Mouse (Mus musculus) limb, embryonic 13.5 days (tissue): ENCODE data around the gene Timp3. TPM values are rescaled to one million over a fixed set of nuclear protein-coding genes. Genes with fewer than 3 reads are reported as not detected.

Source experiments
- ATAC-seq: fragments of 200-750 bp; cut with Nextera tagmentation; 2 replicates; pipeline ENCODE4 v1.8.0; 2017; ENCODE audit warnings: low read depth, moderate number of reproducible peaks, moderate TSS enrichment; ENCODE audit not compliant: low FRiP score
- H3K27ac ChIP-seq: fragments of 300-500 bp; sonication (generic); 2 replicates; pipeline ENCODE4 v1.5.1; 2015; ENCODE audit warnings: inconsistent platforms, mild to moderate bottlenecking, moderate library complexity
- H3K27me3 ChIP-seq: fragments of 300-500 bp; sonication (generic); 2 replicates; pipeline ENCODE4 v1.6.1; 2015; ENCODE audit warnings: mild to moderate bottlenecking, inconsistent platforms
- H3K36me3 ChIP-seq: fragments of 300-500 bp; sonication (generic); 2 replicates; pipeline ENCODE4 v1.6.1; 2015; ENCODE audit warnings: inconsistent platforms, mild to moderate bottlenecking, moderate library complexity
- H3K4me1 ChIP-seq: fragments of 300-500 bp; sonication (generic); 2 replicates; pipeline ENCODE4 v1.6.1; 2015; ENCODE audit warnings: inconsistent platforms
- H3K4me2 ChIP-seq: fragments of 300-500 bp; sonication (generic); replicated peaks from 2 replicates; pipeline ENCODE4 v1.6.1; 2015; ENCODE audit warnings: inconsistent platforms, mild to moderate bottlenecking, moderate library complexity
- H3K4me3 ChIP-seq: fragments of 300-500 bp; sonication (generic); 2 replicates; pipeline ENCODE4 v1.5.1; 2015; ENCODE audit warnings: moderate library complexity, mild to moderate bottlenecking, inconsistent platforms
- H3K9ac ChIP-seq: fragments of 300-500 bp; sonication (generic); 2 replicates; pipeline ENCODE4 v1.6.1; 2015; ENCODE audit warnings: mild to moderate bottlenecking, inconsistent platforms
- H3K9me3 ChIP-seq: fragments of 300-500 bp; sonication (generic); 2 replicates; pipeline ENCODE4 v1.6.1; 2016; ENCODE audit warnings: inconsistent platforms
- WGBS: fragments of 180-500 bp; shearing (Covaris S2); methylation state at CpG from one replicate; pipeline ENCODE4 v1.1.7; 2015; 5-methylcytosine and 5-hydroxymethylcytosine counted together
- polyA plus RNA-seq: library from polyadenylated mRNA; unstranded; fragments of >200 nt; fragmentation: Nextera tagmentation; extraction: Ambion mirVana; gene quantifications from 2 replicates; pipeline ENCODE4 v1.2.1, GENCODE M21; 2015

Timp3 gene
- polyA plus RNA-seq, 1 experiment from 2014 or later = 89.5 TPM

DNA sequence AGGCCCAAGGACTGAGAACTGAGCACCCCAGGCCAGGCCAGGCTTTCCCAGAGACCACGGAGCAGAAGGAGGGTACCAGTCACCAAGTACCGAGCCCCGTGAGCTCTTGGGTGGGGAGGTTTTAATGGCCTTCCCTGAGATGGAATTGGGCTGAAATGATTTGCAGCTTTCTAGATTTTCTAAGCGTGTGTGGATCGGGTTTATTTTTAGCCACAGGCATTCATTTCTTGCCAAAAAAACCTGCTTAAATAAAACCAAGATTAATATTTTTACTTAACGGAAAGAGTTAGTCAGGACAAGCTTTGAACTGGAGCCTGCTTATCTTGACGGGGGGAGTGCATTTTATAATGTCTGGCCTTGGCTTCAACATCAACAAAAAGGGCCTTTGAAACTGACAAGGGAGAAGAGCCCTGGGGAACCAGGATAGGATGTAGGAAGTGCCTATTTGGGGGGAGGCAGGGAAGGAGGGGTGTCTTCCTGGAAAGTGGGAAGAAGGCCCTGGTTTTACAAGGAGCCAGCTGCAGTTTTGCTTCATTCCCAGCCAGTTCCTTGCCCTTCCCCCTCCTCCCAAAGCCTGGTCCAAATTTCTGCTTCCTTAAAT lies 31.6 kb downstream of the Timp3 start:
- 14% methylated on average over 7 of the region's 7 CpGs for WGBS
- Histone ChIP-seq H3K27me3 (no peaks in the 10 kb centered on the region), H3K4me1 (peaks cover 93% of the 10 kb centered on the region), H3K27ac (peak overlapping the region; percentile 79), H3K36me3 (peaks cover 10% of the 10 kb centered on the region), H3K4me3 (no peak overlapping the region), H3K9me3 (no peaks in the 10 kb centered on the region), H3K9ac (peak overlapping the region; percentile 43; the same call in 1 of the 2 replicates), H3K4me2 (peak overlapping the region; percentile 36)
- 0 out of 2 replicates have a peak, but pooled peaks have one; percentile 9 for ATAC-seq

DNA sequence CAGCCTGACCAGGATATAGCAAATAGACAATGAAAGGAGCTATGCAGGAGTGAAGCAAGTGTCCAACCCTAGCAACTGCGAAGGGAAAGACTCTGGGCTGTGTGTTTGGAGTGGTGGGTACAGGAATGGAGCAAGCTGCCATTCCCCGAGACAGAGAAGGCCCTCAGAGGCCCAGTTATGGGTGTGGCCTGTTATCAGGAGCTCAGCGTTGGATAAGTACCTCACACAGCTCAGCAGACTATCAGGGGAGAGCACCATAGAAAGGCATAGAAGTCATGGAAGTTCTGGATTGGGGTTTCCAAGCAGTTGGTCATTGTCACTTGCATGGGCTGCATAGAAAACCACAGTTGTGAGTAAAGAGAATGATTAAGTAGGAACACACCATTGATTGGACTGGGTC lies 32.8 kb downstream of the Timp3 start:
- H3K9ac ChIP-seq = no peak overlapping the region
- no peaks in the 10 kb centered on the region for H3K36me3 ChIP-seq
- no peak overlapping the region for H3K4me2 ChIP-seq
- ATAC-seq = no peak
- no peak overlapping the region for H3K4me3 ChIP-seq
- no peaks in the 10 kb centered on the region for H3K27me3 ChIP-seq
- H3K9me3 ChIP-seq = no peaks in the 10 kb centered on the region
- WGBS = 88% methylated on average over 3 of the region's 3 CpGs
- peaks cover 97% of the 10 kb centered on the region for H3K4me1 ChIP-seq
- no peak overlapping the region for H3K27ac ChIP-seq

DNA sequence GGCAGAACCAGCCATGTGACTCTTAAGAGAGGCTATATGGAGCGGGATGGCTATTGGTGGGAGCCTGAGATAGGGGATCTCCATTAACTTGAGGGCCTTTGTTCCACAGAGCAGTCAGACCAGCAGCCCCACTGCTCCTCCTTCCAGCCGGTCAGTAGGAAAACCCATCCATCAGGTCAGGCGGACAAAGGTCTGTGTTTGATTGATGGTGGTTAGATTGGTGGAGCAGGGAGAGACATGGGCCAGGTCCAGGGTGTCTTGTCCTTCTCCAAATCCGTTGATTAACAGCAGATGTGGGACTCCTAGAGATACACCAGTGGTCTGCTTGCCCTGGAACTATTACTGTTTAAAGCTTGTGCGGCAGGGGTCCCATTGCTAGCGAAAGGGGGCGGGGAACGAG lies 34.4 kb downstream of the Timp3 start:
- peaks cover 9% of the 10 kb centered on the region for H3K36me3 ChIP-seq
- no peak overlapping the region for H3K4me3 ChIP-seq
- H3K4me1 ChIP-seq = peaks cover 98% of the 10 kb centered on the region
- H3K27me3 ChIP-seq = no peaks in the 10 kb centered on the region
- H3K9me3 ChIP-seq = no peaks in the 10 kb centered on the region
- ATAC-seq = no peak
- H3K9ac ChIP-seq = no peak overlapping the region
- H3K27ac ChIP-seq = no peak overlapping the region; the same call in 1 of the 2 replicates
- H3K4me2 ChIP-seq = no peak overlapping the region
- 35% methylated on average over 8 of the region's 8 CpGs for WGBS

DNA sequence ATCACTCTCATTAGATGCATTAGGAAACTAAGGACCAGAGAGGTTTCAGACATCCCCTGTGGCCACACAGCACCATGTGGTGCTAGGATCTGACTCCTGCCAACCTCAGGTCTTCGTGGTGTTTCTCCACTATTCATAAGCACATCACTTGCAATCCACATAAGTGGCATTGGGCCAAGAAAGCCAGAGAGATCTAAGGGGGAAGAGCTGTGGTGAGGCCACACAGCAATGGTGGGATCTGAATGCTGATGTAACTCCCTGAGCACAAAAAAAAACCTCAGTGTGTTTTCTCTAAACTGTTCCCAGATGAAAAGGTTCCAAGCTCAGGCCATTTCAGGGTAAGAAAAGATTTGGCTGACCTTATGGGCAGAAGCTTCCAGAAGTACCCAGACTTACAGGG lies 36.3 kb downstream of the Timp3 start:
- 63% methylated on average over 1 of the region's 1 CpGs for WGBS
- Histone ChIP-seq H3K27ac (no peak overlapping the region; the same call in 1 of the 2 replicates), H3K4me3 (no peak overlapping the region), H3K9ac (no peak overlapping the region), H3K36me3 (peaks cover 9% of the 10 kb centered on the region), H3K4me1 (peaks cover 97% of the 10 kb centered on the region), H3K9me3 (no peaks in the 10 kb centered on the region), H3K4me2 (no peak overlapping the region), H3K27me3 (no peaks in the 10 kb centered on the region)
- ATAC-seq = no peak

DNA sequence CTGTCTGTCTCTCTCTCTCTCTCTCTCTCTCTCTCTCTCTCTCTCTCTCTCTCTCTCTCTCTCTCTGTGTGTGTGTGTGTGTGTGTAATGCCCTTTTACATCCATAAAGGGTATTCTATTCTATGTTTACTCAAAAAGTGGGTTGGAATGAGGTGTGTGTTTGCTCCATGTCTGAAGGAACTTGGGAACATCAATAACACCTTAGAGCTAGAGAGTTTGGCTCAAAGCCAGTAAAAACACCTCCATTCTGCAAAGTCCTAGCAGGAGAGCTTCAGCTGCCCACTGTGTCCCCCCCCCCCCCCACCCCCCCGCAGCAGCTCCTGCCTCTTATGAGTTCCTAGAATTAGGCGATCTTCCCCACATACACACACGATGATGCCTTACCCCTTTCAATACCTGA lies 37.1 kb downstream of the Timp3 start:
- Histone ChIP-seq H3K9ac (no peak overlapping the region), H3K36me3 (peaks cover 13% of the 10 kb centered on the region), H3K4me3 (no peak overlapping the region), H3K4me2 (no peak overlapping the region), H3K9me3 (no peaks in the 10 kb centered on the region), H3K27me3 (no peaks in the 10 kb centered on the region), H3K4me1 (peaks cover 97% of the 10 kb centered on the region), H3K27ac (no peak overlapping the region)
- WGBS = 35% methylated on average over 3 of the region's 3 CpGs
- no peak for ATAC-seq

DNA sequence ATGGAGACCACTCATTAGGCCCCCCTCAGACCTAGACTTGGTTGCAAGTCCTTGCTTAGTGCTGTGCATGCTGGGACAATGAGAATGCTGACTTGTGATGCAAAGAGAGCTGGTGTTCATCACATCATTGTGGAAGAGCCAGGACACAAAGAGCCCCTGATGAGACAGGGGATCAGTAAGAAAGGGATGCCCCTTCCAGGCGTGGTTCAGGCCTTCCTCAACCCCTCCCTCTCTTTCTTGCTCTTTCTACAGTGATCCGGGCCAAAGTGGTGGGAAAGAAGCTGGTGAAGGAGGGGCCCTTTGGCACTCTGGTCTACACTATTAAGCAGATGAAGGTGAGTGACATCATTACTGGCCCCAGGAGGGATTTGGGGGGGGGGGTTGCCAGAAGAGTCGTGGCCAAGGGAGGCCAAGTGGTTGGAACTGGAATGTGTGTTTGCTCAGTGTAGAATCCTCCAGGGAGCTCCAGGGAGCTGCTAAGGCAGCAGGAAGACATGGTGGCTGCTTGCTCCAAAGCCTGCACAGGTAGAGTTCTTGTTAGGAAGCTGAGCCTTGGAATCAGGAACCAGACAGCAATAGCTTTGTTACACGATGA lies 38.0 kb downstream of the Timp3 start:
- WGBS = 47% methylated on average over 4 of the region's 4 CpGs

DNA sequence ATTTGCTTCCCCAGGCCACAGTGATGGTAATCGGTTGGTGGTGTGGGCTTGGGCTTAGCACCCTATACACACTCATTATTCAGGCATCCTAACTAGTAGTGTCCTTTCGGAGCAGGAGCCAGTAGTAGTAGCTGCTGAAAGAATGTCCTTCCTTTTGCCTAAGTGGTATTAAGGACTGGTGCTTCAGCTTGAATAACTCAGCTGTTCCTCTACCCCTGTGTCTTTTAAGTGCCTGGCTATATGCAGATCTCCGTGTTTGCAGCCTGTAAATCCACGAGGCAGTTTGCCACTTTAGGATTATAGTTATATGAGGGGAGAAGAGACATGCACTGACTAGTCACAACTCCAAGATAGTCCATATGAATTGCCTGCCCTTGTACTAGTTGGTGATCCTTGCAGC lies 38.9 kb downstream of the Timp3 start:
- no peak for ATAC-seq
- Histone ChIP-seq H3K4me1 (peaks cover 85% of the 10 kb centered on the region), H3K27ac (0 out of 2 replicates have a peak overlapping the region, but pooled peaks have one; percentile 1), H3K36me3 (peaks cover 24% of the 10 kb centered on the region), H3K9me3 (no peaks in the 10 kb centered on the region), H3K9ac (no peak overlapping the region), H3K4me2 (no peak overlapping the region), H3K27me3 (no peaks in the 10 kb centered on the region), H3K4me3 (no peak overlapping the region)
- 78% methylated on average over 4 of the region's 4 CpGs for WGBS

More for the DNA sequence above, 38.0 kb downstream of the Timp3 start:
- no peak overlapping the region for H3K4me3 ChIP-seq
- H3K9me3 ChIP-seq = no peaks in the 10 kb centered on the region
- peaks cover 93% of the 10 kb centered on the region for H3K4me1 ChIP-seq
- no peak overlapping the region for H3K27ac ChIP-seq
- H3K27me3 ChIP-seq = no peaks in the 10 kb centered on the region
- H3K9ac ChIP-seq = no peak overlapping the region
- H3K4me2 ChIP-seq = no peak overlapping the region
- ATAC-seq = no peak
- peaks cover 15% of the 10 kb centered on the region for H3K36me3 ChIP-seq

DNA sequence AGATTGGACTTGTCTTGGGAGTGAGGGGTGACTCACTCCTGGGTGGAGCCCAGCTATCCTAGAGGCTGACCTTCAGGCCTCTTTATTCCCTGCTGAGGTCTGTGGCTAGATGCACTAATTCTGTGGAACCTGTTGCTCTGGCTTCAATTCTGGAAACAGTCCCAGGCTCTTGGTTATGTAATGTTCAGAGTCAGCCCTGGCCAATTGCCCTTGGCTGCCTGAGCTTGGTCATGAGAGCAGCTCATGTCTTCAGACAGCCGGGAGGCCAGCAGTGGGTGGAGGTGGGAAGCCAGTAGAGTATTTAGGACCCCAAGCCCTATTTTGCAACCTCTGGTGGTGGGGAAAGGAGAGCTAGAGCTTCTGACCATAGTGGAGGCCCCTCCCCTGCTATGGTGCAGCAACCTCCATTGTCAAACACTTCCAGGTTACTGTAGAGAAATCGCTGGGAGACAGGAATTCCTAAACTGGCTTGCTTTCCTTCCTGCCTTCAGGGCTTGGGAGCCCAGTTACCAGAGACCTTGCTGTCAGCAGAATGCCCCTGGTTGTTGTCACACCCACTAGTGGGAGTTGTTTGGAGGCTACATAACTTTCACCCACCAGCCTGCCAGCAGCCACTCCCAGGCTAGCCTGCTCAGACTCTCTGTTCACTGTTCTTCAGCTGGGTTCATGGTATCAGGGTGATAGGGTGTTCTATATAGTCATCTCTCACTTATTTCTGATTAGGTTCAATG lies 39.6 kb downstream of the Timp3 start:
- Histone ChIP-seq H3K27ac (0 out of 2 replicates have a peak overlapping the region, but pooled peaks have one; percentile 1), H3K4me2 (no peak overlapping the region), H3K4me1 (peaks cover 78% of the 10 kb centered on the region), H3K4me3 (no peak overlapping the region), H3K36me3 (peaks cover 30% of the 10 kb centered on the region), H3K9me3 (no peaks in the 10 kb centered on the region), H3K9ac (0 out of 2 replicates have a peak overlapping the region, but pooled peaks have one; percentile 0), H3K27me3 (no peaks in the 10 kb centered on the region)
- peak; percentile 28; the same call in 1 of the 2 replicates for ATAC-seq
- 58% methylated on average over 2 of the region's 2 CpGs for WGBS

DNA sequence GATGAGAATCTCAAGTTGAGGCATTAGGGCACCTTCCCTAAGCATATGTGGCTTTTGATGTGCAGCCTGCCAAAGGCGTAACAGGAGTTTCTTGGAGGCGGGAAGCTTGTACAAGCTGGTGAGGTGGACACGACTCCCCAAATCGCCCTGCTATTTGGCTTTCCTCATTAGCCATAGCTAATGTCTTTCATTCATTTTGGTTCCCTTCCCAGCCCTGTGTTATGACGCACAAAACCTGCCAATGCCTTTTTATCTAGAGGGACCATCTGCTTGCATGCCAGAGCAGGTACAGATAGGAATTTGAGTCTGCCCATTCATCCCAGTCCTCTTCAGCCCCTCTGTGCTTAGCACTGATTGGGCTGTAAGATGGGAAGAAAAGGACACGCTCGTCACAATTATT lies 40.2 kb downstream of the Timp3 start:
- no peak for ATAC-seq
- Histone ChIP-seq H3K9me3 (no peaks in the 10 kb centered on the region), H3K4me3 (no peak overlapping the region), H3K27ac (no peak overlapping the region), H3K4me2 (no peak overlapping the region), H3K4me1 (peaks cover 72% of the 10 kb centered on the region), H3K9ac (no peak overlapping the region), H3K36me3 (peaks cover 37% of the 10 kb centered on the region), H3K27me3 (no peaks in the 10 kb centered on the region)
- 76% methylated on average over 7 of the region's 7 CpGs for WGBS

DNA sequence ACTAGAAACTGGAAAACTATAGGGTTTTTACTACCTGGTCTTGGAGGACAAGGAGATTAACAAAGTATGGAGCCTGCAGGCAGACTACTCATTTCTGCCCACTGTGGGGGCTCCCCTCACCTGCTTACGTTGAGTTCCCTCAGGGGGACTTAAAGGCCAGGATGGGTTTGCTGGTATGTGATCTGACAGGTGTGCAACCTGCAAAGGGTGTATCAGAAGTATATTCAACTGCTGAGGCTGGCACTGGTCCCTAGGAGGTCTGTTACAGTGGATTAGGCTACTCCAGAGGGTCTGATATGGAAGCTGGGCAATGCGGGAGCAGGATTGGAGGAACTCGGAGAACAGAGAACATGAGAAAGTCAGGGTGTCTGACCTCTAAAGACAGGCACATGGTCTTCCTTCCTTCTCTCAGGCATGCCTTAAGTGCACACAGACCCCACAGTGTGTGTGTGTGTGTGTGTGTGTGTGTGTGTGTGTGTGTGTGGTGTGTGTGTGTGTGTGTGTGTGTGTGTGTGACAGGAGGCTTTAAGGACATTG lies 40.9 kb downstream of the Timp3 start:
- Histone ChIP-seq H3K4me3 (no peak overlapping the region), H3K27me3 (no peaks in the 10 kb centered on the region), H3K4me2 (no peak overlapping the region), H3K9ac (no peak overlapping the region), H3K9me3 (no peaks in the 10 kb centered on the region), H3K4me1 (peaks cover 66% of the 10 kb centered on the region), H3K27ac (no peak overlapping the region), H3K36me3 (peaks cover 43% of the 10 kb centered on the region)
- no peak for ATAC-seq
- WGBS = 80% methylated on average over 3 of the region's 3 CpGs

DNA sequence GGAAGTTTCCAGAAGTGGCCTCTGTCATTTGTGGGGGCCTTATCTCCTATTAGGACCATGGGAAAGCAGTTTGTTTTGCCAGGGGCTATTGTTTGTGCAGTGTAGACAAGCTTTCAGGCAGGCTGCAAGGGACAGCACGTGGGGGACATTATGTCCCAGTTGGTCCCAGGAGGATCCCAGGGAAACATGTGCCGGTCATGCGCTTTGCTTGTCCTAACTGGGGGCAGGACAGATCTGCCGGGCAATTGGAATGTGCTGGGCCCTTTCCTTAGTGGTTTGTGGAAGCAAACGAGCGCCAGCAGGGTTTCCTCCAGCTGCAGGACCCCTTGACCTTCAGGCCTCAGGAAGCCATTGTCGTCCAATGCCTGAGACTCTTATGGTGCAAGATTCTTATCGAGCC lies 41.4 kb downstream of the Timp3 start:
- WGBS = 34% methylated on average over 8 of the region's 8 CpGs
- H3K36me3 ChIP-seq = peaks cover 48% of the 10 kb centered on the region
- H3K9ac ChIP-seq = no peak overlapping the region
- no peak overlapping the region for H3K4me3 ChIP-seq
- H3K27me3 ChIP-seq = no peaks in the 10 kb centered on the region
- peaks cover 61% of the 10 kb centered on the region for H3K4me1 ChIP-seq
- no peak for ATAC-seq
- H3K4me2 ChIP-seq = no peak overlapping the region
- H3K9me3 ChIP-seq = no peaks in the 10 kb centered on the region
- H3K27ac ChIP-seq = no peak overlapping the region

DNA sequence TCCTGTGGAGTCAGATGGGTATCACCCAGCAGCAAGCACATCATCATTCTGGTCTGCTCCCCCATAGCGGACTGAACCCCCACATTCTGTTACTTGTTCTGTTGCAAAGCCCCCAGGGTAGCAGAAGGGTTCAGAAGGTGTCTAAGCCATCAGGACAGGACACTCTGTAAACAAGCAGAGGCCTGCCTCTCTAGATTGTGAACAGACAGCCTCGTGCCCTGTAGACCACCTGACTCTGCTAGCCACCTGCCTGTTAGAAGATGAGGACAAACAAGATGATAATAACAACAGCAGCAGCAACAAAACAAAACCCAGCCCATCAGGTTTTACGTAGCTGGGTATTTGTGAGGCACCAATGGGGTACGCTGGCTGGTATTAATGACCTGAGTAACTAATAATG lies 42.0 kb downstream of the Timp3 start:
- Histone ChIP-seq H3K4me2 (no peak overlapping the region), H3K4me1 (peaks cover 55% of the 10 kb centered on the region), H3K27me3 (no peaks in the 10 kb centered on the region), H3K36me3 (peaks cover 52% of the 10 kb centered on the region), H3K27ac (no peak overlapping the region), H3K4me3 (no peak overlapping the region), H3K9me3 (no peaks in the 10 kb centered on the region), H3K9ac (no peak overlapping the region)
- ATAC-seq = no peak
- 77% methylated on average over 4 of the region's 4 CpGs for WGBS
